11 mouse cellular contexts compared by ENCODE assay signal in the genomic region with DNA sequence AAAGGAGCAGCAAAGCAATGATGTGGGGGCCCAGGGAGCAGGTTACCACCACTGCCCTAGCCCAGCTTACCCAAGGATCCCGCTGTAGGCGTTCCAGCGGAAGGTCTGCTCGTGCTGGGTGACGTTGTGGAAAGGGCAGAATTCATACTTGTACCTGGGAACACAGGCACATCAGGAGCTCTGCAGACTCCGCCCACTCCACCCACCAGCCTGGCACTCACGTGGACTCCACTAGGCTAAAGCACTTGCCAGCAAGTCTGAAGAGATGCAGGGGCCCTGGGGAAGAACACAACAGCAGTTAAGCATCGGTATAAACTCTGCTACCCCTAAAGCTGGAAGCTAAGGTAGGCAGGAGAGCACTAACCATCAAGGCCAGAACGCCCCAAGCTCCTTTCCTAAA.
"Had no signal": no experiment of that assay in that cellular context is flagged by ENCODE, and none has a peak within 500 bp of the region (broad histone marks: within the 10 kb centered on the region; RNA-seq: fewer than 3 reads in every experiment).

No protein-coding gene starts in this region.

- DNase-seq: lung, adult 18-20 months; lung, embryonic 14.5 days; lung, postnatal 10 days; lung, postnatal 4 days; midbrain, embryonic 14.5 days; retina, postnatal 1 day; right cerebral cortex, postnatal 25 days; spleen, adult 18-20 months; thymus, adult 2 months; thymus, postnatal 25 days; thymus, postnatal 4 days had no signal
